Mouse (Mus musculus) olfactory bulb, adult 2 months (tissue): Measurements from ENCODE around the gene Eps8l1.

Experiments used
- CTCF ChIP-seq: fragments of 200-500 bp; IDR thresholded peaks from 2 replicates; pipeline ENCODE4 v1.5.1; 2012; ENCODE audit warnings: low read depth, mild to moderate bottlenecking, low read length, moderate library complexity; ENCODE audit not compliant: insufficient read depth
- POLR2A ChIP-seq: fragments of 200-500 bp; IDR thresholded peaks from 2 replicates; pipeline ENCODE4 v1.6.1; 2012; ENCODE audit warnings: mild to moderate bottlenecking, low read depth, low read length, moderate library complexity; ENCODE audit not compliant: insufficient read depth

- no peak for TF ChIP-seq POLR2A
- TF ChIP-seq CTCF: no peak
Observed at GRCm38 (mm10) chr7:4516332-4517050, 56.0 kb downstream of the Eps8l1 start, which contains the start of gene Tnnt1.
